Mouse (Mus musculus) brown adipose tissue, adult 24 weeks (tissue): Measurements from ENCODE around the gene Cyp2c37. TPM values are rescaled to one million over a fixed set of nuclear protein-coding genes. Genes with fewer than 3 reads are reported as not detected.
"Not testable (repeated sequence)": the region's sequence is repeated elsewhere in the genome, so short reads cannot be mapped to it uniquely, and the experiment has no call there.

Experiments
- H3K27ac ChIP-seq: fragments of 200-500 bp; replicated peaks from 2 replicates; pipeline ENCODE4 v1.5.1; 2012; ENCODE audit warnings: low read depth, mild to moderate bottlenecking, low read length
- H3K4me1 ChIP-seq: fragments of 200-500 bp; 2 replicates; pipeline ENCODE4 v1.6.1; 2012; ENCODE audit warnings: low read length, mixed read lengths; ENCODE audit not compliant: control insufficient read depth, insufficient read depth, insufficient read length
- H3K4me3 ChIP-seq: fragments of 200-500 bp; 2 replicates; pipeline ENCODE4 v1.5.1; 2012; ENCODE audit warnings: low read depth, mild to moderate bottlenecking, low read length, moderate library complexity; ENCODE audit not compliant: insufficient read depth
- polyA plus RNA-seq: library from polyadenylated mRNA; stranded (reverse); fragments of >200 nt; gene quantifications from 2 replicates; pipeline ENCODE4 v1.2.4, GENCODE M21; 2012; ENCODE audit not compliant: missing spikeins, insufficient read depth, insufficient read length

Cyp2c37 gene
- polyA plus RNA-seq, result not detected in 2 replicates

GRCm38 (mm10) chr19:39992140-39992539, at the start of gene Cyp2c37:
TSS of gene Cyp2c37 (plus strand) at chr19:39992424.
- H3K4me1 ChIP-seq, H3K4me3 ChIP-seq, H3K27ac ChIP-seq: not testable (repeated sequence)

GRCm38 (mm10) chr19:39960861-39961260, 31.4 kb upstream of the Cyp2c37 start:
- not testable (repeated sequence) for H3K27ac ChIP-seq, H3K4me1 ChIP-seq, H3K4me3 ChIP-seq

- not testable (repeated sequence) for H3K4me1 ChIP-seq, H3K4me3 ChIP-seq, H3K27ac ChIP-seq
Measured at GRCm38 (mm10) chr19:39971096-39971495, 21.1 kb upstream of the Cyp2c37 start.

- Histone ChIP-seq H3K4me3 (no peak overlapping the region), H3K4me1 (no peaks in the 10 kb centered on the region), H3K27ac (no peak overlapping the region)
Measured at GRCm38 (mm10) chr19:39989471-39989870, 2.8 kb upstream of the Cyp2c37 start.

Other genes with a start within 250 kb of the Cyp2c37 start
- not detected in 2 replicates for gene Cyp2c40, start 179.6 kb upstream of the Cyp2c37 start, polyA plus RNA-seq
- not detected in 2 replicates for gene Cyp2c69, start 105.6 kb upstream of the Cyp2c37 start, polyA plus RNA-seq
- gene Cyp2c54, start 81.4 kb downstream of the Cyp2c37 start, polyA plus RNA-seq, result not detected in 2 replicates
- gene Cyp2c50, start 97.3 kb downstream of the Cyp2c37 start, polyA plus RNA-seq, result 1.0 TPM in 1 of 2 replicates, not detected in the other
- not detected in 2 replicates for gene Cyp2c70, start 194.9 kb downstream of the Cyp2c37 start, polyA plus RNA-seq